Mouse (Mus musculus) embryo, embryonic 11 days (tissue): ENCODE data around the gene Cym.
A peak's percentile ranks its signal among the peaks of the same experiment; 100 is the strongest.

ENCODE experiments used
- DNase-seq: peaks from one replicate; pipeline ENCODE4 v3.0.0-alpha.2; 2015

The Cym gene

GRCm38 (mm10) chr3:107221608-107222007 is at the start of gene Cym:
Gene Cym (minus strand): TSS chr3:107221732.
- DNase-seq, result no peak

- no peak for DNase-seq
These were observed 45.3 kb upstream of the Cym start for GRCm38 (mm10) chr3:107266814-107267345.

- DNase-seq, result no peak
These were observed 40.3 kb upstream of the Cym start for GRCm38 (mm10) chr3:107261851-107262165.

GRCm38 (mm10) chr3:107260956-107261850 is 39.7 kb upstream of the Cym start:
- DNase-seq, result peak; percentile 41

GRCm38 (mm10) chr3:107257924-107258323 is 36.4 kb upstream of the Cym start:
- no peak for DNase-seq

GRCm38 (mm10) chr3:107256724-107257123 is 35.2 kb upstream of the Cym start:
- peak; percentile 23 for DNase-seq

GRCm38 (mm10) chr3:107255992-107256391 is 34.5 kb upstream of the Cym start:
- no peak for DNase-seq

- DNase-seq, result no peak
These were observed 32.4 kb upstream of the Cym start for GRCm38 (mm10) chr3:107253925-107254324.

GRCm38 (mm10) chr3:107252035-107252434 is 30.5 kb upstream of the Cym start:
- no peak for DNase-seq

- no peak for DNase-seq
These were observed 28.8 kb upstream of the Cym start for GRCm38 (mm10) chr3:107250320-107250719.

GRCm38 (mm10) chr3:107249042-107249441 is 27.5 kb upstream of the Cym start:
- DNase-seq, result no peak

- DNase-seq, result no peak
These were observed 25.3 kb upstream of the Cym start for GRCm38 (mm10) chr3:107246876-107247275.

GRCm38 (mm10) chr3:107241389-107242094 is 20.0 kb upstream of the Cym start:
- no peak for DNase-seq

- DNase-seq, result no peak
These were observed 18.1 kb upstream of the Cym start, which contains the start of gene Prok1 for GRCm38 (mm10) chr3:107239607-107240006. Gene Prok1 (minus strand): TSS chr3:107239707.

- DNase-seq, result no peak
These were observed 17.0 kb upstream of the Cym start for GRCm38 (mm10) chr3:107238471-107238980.

GRCm38 (mm10) chr3:107238051-107238450 is 16.5 kb upstream of the Cym start:
- DNase-seq, result no peak

- no peak for DNase-seq
These were observed 12.4 kb upstream of the Cym start for GRCm38 (mm10) chr3:107233945-107234344.

GRCm38 (mm10) chr3:107233351-107233813 is 11.8 kb upstream of the Cym start:
- DNase-seq, result peak; percentile 84

GRCm38 (mm10) chr3:107231202-107231601 is 9.7 kb upstream of the Cym start:
- DNase-seq, result no peak

GRCm38 (mm10) chr3:107230527-107230926 is 9.0 kb upstream of the Cym start, which contains the start of gene A630076J17Rik:
Gene A630076J17Rik (plus strand): TSS chr3:107230614.
- DNase-seq, result no peak

- no peak for DNase-seq
These were observed 8.3 kb upstream of the Cym start for GRCm38 (mm10) chr3:107229822-107230221.

- no peak for DNase-seq
These were observed 7.7 kb upstream of the Cym start for GRCm38 (mm10) chr3:107229221-107229620.

GRCm38 (mm10) chr3:107225820-107226219 is 4.3 kb upstream of the Cym start:
- DNase-seq, result no peak
